Mouse (Mus musculus) heart, postnatal 36 days (tissue): ENCODE results near the gene Olfr1489. TPM values are rescaled to one million over a fixed set of nuclear protein-coding genes. Genes with fewer than 3 reads are reported as not detected.
"Not testable (repeated sequence)": the region's sequence is repeated elsewhere in the genome, so short reads cannot be mapped to it uniquely, and the experiment has no call there.

Experiments used
- DNase-seq, 2 experiments: peaks; one replicate each; pipeline ENCODE4 v3.0.0; 2021 to 2022
- intact Hi-C: fragments of 180-260 bp; cut with DNase I; formaldehyde crosslinking; loops from one replicate; pipeline ENCODE4 v1.15.1; 2025
- microRNA-seq, 2 experiments: library from miRNA; unstranded; fragments of <30 nt; microRNA quantifications; one replicate each; pipeline ENCODE4 v1.2.0; 2021; ENCODE audit warnings: borderline number of aligned reads in 2 of 2
- total RNA-seq, 2 experiments: library from RNA; stranded (reverse); gene quantifications; 2 replicates each; pipeline ENCODE4 v1.2.3; 2021

Olfr1489 gene
- total RNA-seq: not detected

- intact Hi-C loops: no loop called here
- no peak for DNase-seq
Measured at GRCm38 (mm10) chr19:13631321-13631720, at the start of gene Olfr1489. TSS of gene Olfr1489 (plus strand) at chr19:13631621.

GRCm38 (mm10) chr19:13583211-13583610, 48.2 kb upstream of the Olfr1489 start, which contains the start of gene Olfr1484:
TSS of gene Olfr1484 (plus strand) at chr19:13583511.
- no peak for DNase-seq
- intact Hi-C loops: no loop called here

GRCm38 (mm10) chr19:13617075-13617474, 14.3 kb upstream of the Olfr1489 start, which contains the start of gene Olfr1487:
TSS of gene Olfr1487 (plus strand) at chr19:13617375.
- DNase-seq: not testable (repeated sequence)

DNA sequence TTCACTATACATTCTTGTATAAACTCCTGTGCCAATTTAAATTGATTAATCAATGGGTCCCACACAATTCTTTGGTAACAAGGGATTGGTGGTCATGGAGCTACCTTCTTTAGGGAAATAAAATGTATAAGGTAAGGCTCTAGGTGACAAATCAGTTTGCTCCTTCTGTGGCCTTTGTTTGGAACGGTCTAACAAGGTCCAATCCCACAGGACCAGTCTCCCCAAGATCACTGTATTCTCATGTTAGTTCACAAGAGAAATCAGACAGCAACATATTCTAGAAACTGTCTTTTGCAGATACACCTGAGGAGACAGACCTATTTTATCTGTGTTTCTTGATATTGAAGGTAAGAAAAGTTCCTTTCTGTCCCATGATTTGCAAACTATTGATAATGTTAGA, 19.4 kb downstream of the Olfr1489 start, which contains the start of gene Olfr1490:
Olfr1490 (plus strand) TSS at position 301 of the 400 bp plus-strand sequence.
- DNase-seq: no peak
- intact Hi-C loops: no loop called here

More at GRCm38 (mm10) chr19:13617075-13617474, 14.3 kb upstream of the Olfr1489 start, which contains the start of gene Olfr1487:
- intact Hi-C loops: not testable (repeated sequence)

Small RNA genes within 50 kb of the gene (microRNA-seq; reads per million reads assigned to microRNA genes)
- gene Gm22323 (0 reads per million in 2 experiments), gene Gm23931 (0 reads per million in 2 experiments)

Other genes with a start within 250 kb of the Olfr1489 start
- not detected for gene Olfr1469, start 223.8 kb upstream of the Olfr1489 start, total RNA-seq
- not detected for gene Olfr1471, start 188.2 kb upstream of the Olfr1489 start, total RNA-seq
- gene Olfr1472, start 175.5 kb upstream of the Olfr1489 start, total RNA-seq: not detected
- gene Olfr1474, start 162.1 kb upstream of the Olfr1489 start, total RNA-seq: not detected
- gene Olfr1475, start 151.4 kb upstream of the Olfr1489 start, total RNA-seq: not detected
- gene Olfr1477, start 131.1 kb upstream of the Olfr1489 start, total RNA-seq: not detected
- gene Olfr1480, start 103.7 kb upstream of the Olfr1489 start, total RNA-seq: not detected
- gene Olfr1484, start 48.1 kb upstream of the Olfr1489 start, total RNA-seq: not detected
- gene Olfr1487, start 14.2 kb upstream of the Olfr1489 start, total RNA-seq: not detected
- gene Olfr1490, start 19.5 kb downstream of the Olfr1489 start, total RNA-seq: not detected
- not detected for gene Olfr1491, start 65.6 kb downstream of the Olfr1489 start, total RNA-seq
- gene Olfr1493-ps1, start 91.7 kb downstream of the Olfr1489 start, total RNA-seq: not detected
- not detected for gene Olfr1494, start 108.1 kb downstream of the Olfr1489 start, total RNA-seq
- gene Olfr1495, start 133.0 kb downstream of the Olfr1489 start, total RNA-seq: not detected
- not detected for gene Olfr1496, start 146.3 kb downstream of the Olfr1489 start, total RNA-seq
- gene Olfr1497, start 166.6 kb downstream of the Olfr1489 start, total RNA-seq: not detected
- gene Olfr1499, start 187.8 kb downstream of the Olfr1489 start, total RNA-seq: not detected
- not detected for gene Olfr1500, start 198.9 kb downstream of the Olfr1489 start, total RNA-seq
- gene Olfr1501, start 219.1 kb downstream of the Olfr1489 start, total RNA-seq: not detected
- not detected for gene Olfr1502, start 230.2 kb downstream of the Olfr1489 start, total RNA-seq